Mouse (Mus musculus) stomach, embryonic 15.5 days (tissue): Measurements from ENCODE around the gene Pknox2. TPM values are rescaled to one million over a fixed set of nuclear protein-coding genes. Genes with fewer than 3 reads are reported as not detected.

Experiments
- ATAC-seq: fragments of 200-750 bp; cut with Nextera tagmentation; 2 replicates; pipeline ENCODE4 v1.8.0; 2017; ENCODE audit warnings: low read depth, moderate number of reproducible peaks, moderate TSS enrichment; ENCODE audit not compliant: insufficient read depth, low FRiP score
- H3K27ac ChIP-seq: fragments of 300-500 bp; sonication (generic); 2 replicates; pipeline ENCODE4 v1.5.1; 2015; ENCODE audit warnings: mild to moderate bottlenecking, inconsistent platforms
- H3K27me3 ChIP-seq: fragments of 300-500 bp; sonication (generic); replicated peaks from 2 replicates; pipeline ENCODE4 v1.6.1; 2015; ENCODE audit warnings: inconsistent platforms
- H3K36me3 ChIP-seq: fragments of 300-500 bp; sonication (generic); 2 replicates; pipeline ENCODE4 v1.6.1; 2015; ENCODE audit warnings: inconsistent platforms
- H3K4me1 ChIP-seq: fragments of 300-500 bp; sonication (generic); 2 replicates; pipeline ENCODE4 v1.6.1; 2015; ENCODE audit warnings: inconsistent platforms
- H3K4me2 ChIP-seq: fragments of 300-500 bp; sonication (generic); 2 replicates; pipeline ENCODE4 v1.6.1; 2015; ENCODE audit warnings: mild to moderate bottlenecking, inconsistent platforms
- H3K4me3 ChIP-seq: fragments of 300-500 bp; sonication (generic); replicated peaks from 2 replicates; pipeline ENCODE4 v1.5.1; 2015; ENCODE audit warnings: inconsistent platforms
- H3K9ac ChIP-seq: fragments of 300-500 bp; sonication (generic); 2 replicates; pipeline ENCODE4 v1.6.1; 2015; ENCODE audit warnings: inconsistent platforms
- H3K9me3 ChIP-seq: fragments of 300-500 bp; sonication (generic); 2 replicates; pipeline ENCODE4 v1.6.1; 2016; ENCODE audit warnings: inconsistent platforms
- WGBS: fragments of 180-500 bp; shearing (Covaris S2); methylation state at CpG from one replicate; pipeline ENCODE4 v1.1.7; 2015; 5-methylcytosine and 5-hydroxymethylcytosine counted together
- polyA plus RNA-seq: library from polyadenylated mRNA; unstranded; fragments of >200 nt; fragmentation: Nextera tagmentation; extraction: Ambion mirVana; gene quantifications from 2 replicates; pipeline ENCODE4 v1.2.1, GENCODE M21; 2015

Pknox2 gene
- polyA plus RNA-seq, 1 experiment from 2014 or later: 8.3 TPM

DNA sequence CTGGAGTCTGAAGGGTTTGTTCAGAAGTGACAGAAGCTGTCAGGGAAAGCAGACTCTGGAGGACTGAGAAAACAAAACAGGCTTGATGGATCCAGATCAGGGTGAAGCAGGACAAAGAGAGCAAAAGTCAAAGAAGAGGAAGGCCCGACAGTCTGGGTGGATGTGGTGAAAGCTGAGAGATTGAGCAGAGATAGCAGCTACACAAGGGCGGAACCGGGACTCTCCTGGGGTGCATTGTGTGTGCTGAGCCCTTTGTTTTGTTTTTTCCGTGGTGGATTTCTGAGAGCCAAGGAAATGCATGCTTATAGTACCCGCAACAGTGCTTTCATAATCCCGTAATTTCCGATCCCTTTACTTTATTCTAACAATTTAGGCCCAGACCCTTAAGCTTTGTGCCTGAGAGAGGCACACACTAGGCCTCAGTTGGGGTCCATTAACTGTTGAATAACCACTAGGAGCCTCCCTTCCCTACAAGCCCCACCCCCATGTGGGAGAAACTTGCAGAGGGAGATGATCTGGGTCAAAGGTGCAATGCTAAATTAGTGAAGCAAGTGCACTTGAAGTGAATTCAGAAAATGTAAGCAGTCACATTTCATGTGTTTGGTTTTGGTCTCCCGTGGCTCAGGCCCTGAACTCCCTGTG is 289.6 kb downstream of the Pknox2 start:
- ATAC-seq: no peak
- no peaks in the 10 kb centered on the region for H3K9me3 ChIP-seq
- WGBS: 48% methylated on average over 8 of the region's 8 CpGs
- H3K27ac ChIP-seq: no peak overlapping the region
- no peak overlapping the region for H3K4me2 ChIP-seq
- H3K36me3 ChIP-seq: no peaks in the 10 kb centered on the region
- no peaks in the 10 kb centered on the region for H3K4me1 ChIP-seq
- H3K27me3 ChIP-seq: no peaks in the 10 kb centered on the region
- H3K9ac ChIP-seq: no peak overlapping the region
- no peak overlapping the region for H3K4me3 ChIP-seq

GRCm38 (mm10) chr9:36856351-36856750 is 290.9 kb downstream of the Pknox2 start:
- no peak overlapping the region for H3K4me2 ChIP-seq
- WGBS: 44% methylated on average over 2 of the region's 2 CpGs
- no peaks in the 10 kb centered on the region for H3K9me3 ChIP-seq
- ATAC-seq: no peak
- H3K27ac ChIP-seq: no peak overlapping the region
- H3K9ac ChIP-seq: no peak overlapping the region
- H3K36me3 ChIP-seq: no peaks in the 10 kb centered on the region
- H3K4me3 ChIP-seq: no peak overlapping the region
- no peaks in the 10 kb centered on the region for H3K27me3 ChIP-seq
- no peaks in the 10 kb centered on the region for H3K4me1 ChIP-seq

DNA sequence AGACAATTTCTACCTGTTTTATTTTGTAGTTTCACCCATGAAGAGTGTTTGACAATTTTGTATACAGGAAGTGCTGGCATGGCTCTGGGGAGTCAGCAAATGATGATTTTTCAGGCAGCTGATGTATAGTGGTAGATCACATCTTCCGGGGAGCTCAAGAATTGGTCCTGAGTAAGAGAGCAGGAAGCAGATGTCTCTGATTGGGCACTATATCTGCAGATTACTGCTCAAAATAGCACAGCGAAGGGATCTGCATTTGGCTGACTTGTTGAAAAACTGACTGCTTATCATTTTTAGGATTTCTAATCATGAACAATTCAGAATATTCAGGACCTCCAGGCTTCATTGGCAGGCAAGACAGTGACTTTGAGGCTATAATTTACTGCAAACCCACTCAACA is 295.0 kb downstream of the Pknox2 start:
- no peak for ATAC-seq
- Histone ChIP-seq H3K36me3 (no peaks in the 10 kb centered on the region), H3K27ac (no peak overlapping the region), H3K9ac (no peak overlapping the region), H3K4me2 (no peak overlapping the region), H3K4me1 (no peaks in the 10 kb centered on the region), H3K4me3 (no peak overlapping the region), H3K9me3 (no peaks in the 10 kb centered on the region), H3K27me3 (no peaks in the 10 kb centered on the region)
- 81% methylated on average over 2 of the region's 2 CpGs for WGBS

- Histone ChIP-seq H3K4me3 (no peak overlapping the region), H3K27me3 (no peaks in the 10 kb centered on the region), H3K4me1 (no peaks in the 10 kb centered on the region), H3K27ac (no peak overlapping the region), H3K36me3 (no peaks in the 10 kb centered on the region), H3K4me2 (no peak overlapping the region), H3K9me3 (no peaks in the 10 kb centered on the region), H3K9ac (no peak overlapping the region)
- ATAC-seq: no peak
- 57% methylated on average over 1 of the region's 1 CpGs for WGBS
Observed at GRCm38 (mm10) chr9:36850091-36850490, 297.1 kb downstream of the Pknox2 start.

GRCm38 (mm10) chr9:36848661-36849060 is 298.5 kb downstream of the Pknox2 start:
- Histone ChIP-seq H3K27ac (no peak overlapping the region), H3K4me3 (no peak overlapping the region), H3K36me3 (no peaks in the 10 kb centered on the region), H3K4me2 (no peak overlapping the region), H3K27me3 (no peaks in the 10 kb centered on the region), H3K9me3 (no peaks in the 10 kb centered on the region), H3K9ac (no peak overlapping the region), H3K4me1 (no peaks in the 10 kb centered on the region)
- no peak for ATAC-seq
- WGBS: 66% methylated on average over 2 of the region's 2 CpGs

GRCm38 (mm10) chr9:36846346-36846745 is 300.9 kb downstream of the Pknox2 start:
- ATAC-seq: no peak
- Histone ChIP-seq H3K4me1 (no peaks in the 10 kb centered on the region), H3K9me3 (no peaks in the 10 kb centered on the region), H3K36me3 (no peaks in the 10 kb centered on the region), H3K27me3 (no peaks in the 10 kb centered on the region), H3K4me2 (no peak overlapping the region), H3K27ac (no peak overlapping the region), H3K4me3 (no peak overlapping the region), H3K9ac (no peak overlapping the region)
- WGBS: 52% methylated on average over 4 of the region's 4 CpGs

Other genes starting within 250 kb of the Pknox2 start
- gene Tmem218, start 60.8 kb upstream of the Pknox2 start, polyA plus RNA-seq: 9.8 TPM in 2 replicates
- 2.2 and 2.4 TPM in 2 replicates for gene Slc37a2, start 108.3 kb upstream of the Pknox2 start, polyA plus RNA-seq
- gene Ccdc15, start 201.0 kb upstream of the Pknox2 start, polyA plus RNA-seq: 6.3 and 6.8 TPM in 2 replicates
- gene Hepacam, start 219.9 kb upstream of the Pknox2 start, polyA plus RNA-seq: 0.06 and 0.14 TPM in 2 replicates